Mouse (Mus musculus): ENCODE measurements around the gene Lrrk1. TPM values are rescaled to one million over a fixed set of nuclear protein-coding genes. Genes with fewer than 3 reads are reported as not detected.
A peak's percentile ranks its signal among the peaks of the same experiment; 100 is the strongest.
"Not testable (repeated sequence)": the region's sequence is repeated elsewhere in the genome, so short reads cannot be mapped to it uniquely, and the experiment has no call there.

Lrrk1 gene
- total RNA-seq, 2 experiments from 2014 or later, result 3.3 to 4.9 TPM

- no peak for DNase-seq
- intact Hi-C loops (cut with DNase I), result no loop called here
Observed at GRCm38 (mm10) chr7:66209920-66210319, 178.2 kb downstream of the Lrrk1 start.

GRCm38 (mm10) chr7:66201657-66202056 lies 186.5 kb downstream of the Lrrk1 start:
- DNase-seq, result no peak
- intact Hi-C loops (cut with DNase I), result no loop called here

GRCm38 (mm10) chr7:66200791-66201450 lies 187.2 kb downstream of the Lrrk1 start:
- intact Hi-C loops (cut with DNase I), result no loop called here
- DNase-seq, result no peak

- no peak for DNase-seq
- intact Hi-C loops (cut with DNase I), result no loop called here
Observed at GRCm38 (mm10) chr7:66200383-66200782, 187.8 kb downstream of the Lrrk1 start.

- peak in 1 of 2 experiments; percentile 25 for DNase-seq
- intact Hi-C loops (cut with DNase I), result loop anchor here (5.0 kb wide), 1 partner anchor 82 kb away; no protein-coding TSS in a partner anchor
Observed at GRCm38 (mm10) chr7:66199391-66199831, 188.7 kb downstream of the Lrrk1 start.

GRCm38 (mm10) chr7:66198416-66198815 lies 189.7 kb downstream of the Lrrk1 start:
- DNase-seq, result no peak
- intact Hi-C loops (cut with DNase I), result loop anchor here (5.0 kb wide), 1 partner anchor 81 kb away; no protein-coding TSS in a partner anchor

- no peak for DNase-seq
- intact Hi-C loops (cut with DNase I), result loop anchor here (5.0 kb wide), 1 partner anchor 80 kb away; no protein-coding TSS in a partner anchor
Observed at GRCm38 (mm10) chr7:66196609-66197445, 191.3 kb downstream of the Lrrk1 start.

- no peak for DNase-seq
- intact Hi-C loops (cut with DNase I), result loop anchor here (5.0 kb wide), 1 partner anchor 79 kb away; no protein-coding TSS in a partner anchor
Observed at GRCm38 (mm10) chr7:66195881-66196280, 192.3 kb downstream of the Lrrk1 start.

GRCm38 (mm10) chr7:66194511-66194910 lies 193.6 kb downstream of the Lrrk1 start:
- intact Hi-C loops (cut with DNase I), result no loop called here
- no peak for DNase-seq

GRCm38 (mm10) chr7:66190385-66190784 lies 197.8 kb downstream of the Lrrk1 start:
- intact Hi-C loops (cut with DNase I); DNase-seq: not testable (repeated sequence)

- DNase-seq, result no peak
- intact Hi-C loops (cut with DNase I), result no loop called here
Observed at GRCm38 (mm10) chr7:66187581-66188231, 200.4 kb downstream of the Lrrk1 start.

- intact Hi-C loops (cut with DNase I), result no loop called here
- DNase-seq, result no peak
Observed at GRCm38 (mm10) chr7:66185370-66185769, 202.8 kb downstream of the Lrrk1 start.

GRCm38 (mm10) chr7:66184026-66184425 lies 204.1 kb downstream of the Lrrk1 start:
- DNase-seq, result no peak
- intact Hi-C loops (cut with DNase I), result no loop called here

GRCm38 (mm10) chr7:66183404-66183803 lies 204.7 kb downstream of the Lrrk1 start:
- intact Hi-C loops (cut with DNase I), result no loop called here
- no peak for DNase-seq

- intact Hi-C loops (cut with DNase I), result no loop called here
- DNase-seq, result no peak
Observed at GRCm38 (mm10) chr7:66182075-66182715, 206.0 kb downstream of the Lrrk1 start.

GRCm38 (mm10) chr7:66180711-66181365 lies 207.3 kb downstream of the Lrrk1 start:
- intact Hi-C loops (cut with DNase I), result no loop called here
- no peak for DNase-seq

- intact Hi-C loops (cut with DNase I), result no loop called here
- DNase-seq, result no peak
Observed at GRCm38 (mm10) chr7:66180260-66180659, 207.9 kb downstream of the Lrrk1 start.

- intact Hi-C loops (cut with DNase I), result no loop called here
- no peak for DNase-seq
Observed at GRCm38 (mm10) chr7:66179711-66180110, 208.4 kb downstream of the Lrrk1 start.

- peak; percentile 27 to 38 for DNase-seq
- intact Hi-C loops (cut with DNase I), result no loop called here
Observed at GRCm38 (mm10) chr7:66179120-66179581, 209.0 kb downstream of the Lrrk1 start.

- no peak for DNase-seq
- intact Hi-C loops (cut with DNase I), result no loop called here
Observed at GRCm38 (mm10) chr7:66178101-66178500, 210.0 kb downstream of the Lrrk1 start.

Measured in gastrocnemius, postnatal 36 days (tissue).